Mouse (Mus musculus) yolk sac, embryonic 10.5 days (tissue): Measurements from ENCODE around the gene Gm20605.

Source experiments
- DNase-seq: peaks from one replicate; pipeline ENCODE4 v3.0.0-alpha.2; 2017; ENCODE audit warnings: low spot score

The Gm20605 gene

GRCm38 (mm10) chr5:137690531-137690930 lies 61.6 kb downstream of the Gm20605 start:
- DNase-seq: peak; percentile 43

GRCm38 (mm10) chr5:137691881-137692280 lies 62.9 kb downstream of the Gm20605 start:
- no peak for DNase-seq
